Mouse (Mus musculus): ENCODE data around the gene Gm28961. TPM values are rescaled to one million over a fixed set of nuclear protein-coding genes. Genes with fewer than 3 reads are reported as not detected.
"Not testable (repeated sequence)": the region's sequence is repeated elsewhere in the genome, so short reads cannot be mapped to it uniquely, and the experiment has no call there.

Gene Gm28961
- not detected for polyA plus RNA-seq (2021)

- in situ Hi-C loops (cut with MboI; ENCODE audit: low pct_unique_long_range_greater_than_20kb); CTCF ChIA-PET; DNase-seq (ENCODE audit: low read depth, low spot score); H3K27me3 ChIP-seq; POLR2A ChIA-PET; ATAC-seq: not testable (repeated sequence)
Measured at GRCm38 (mm10) chrY:57705397-57705796, at the start of gene Gm28961. TSS of gene Gm28961 (plus strand) at chrY:57705697.

Other genes with a start within 250 kb of the Gm28961 start
- not detected for gene Gm21943, start 172.0 kb upstream of the Gm28961 start, polyA plus RNA-seq (2021)